Mouse (Mus musculus): ENCODE measurements at regions not wholly inside any gene's neighbourhood (a gene's known extent, or its start where the extent isn't known, plus 50 kb on each side); places are given as distances from the start of the nearest gene placed in this dataset.

DNA sequence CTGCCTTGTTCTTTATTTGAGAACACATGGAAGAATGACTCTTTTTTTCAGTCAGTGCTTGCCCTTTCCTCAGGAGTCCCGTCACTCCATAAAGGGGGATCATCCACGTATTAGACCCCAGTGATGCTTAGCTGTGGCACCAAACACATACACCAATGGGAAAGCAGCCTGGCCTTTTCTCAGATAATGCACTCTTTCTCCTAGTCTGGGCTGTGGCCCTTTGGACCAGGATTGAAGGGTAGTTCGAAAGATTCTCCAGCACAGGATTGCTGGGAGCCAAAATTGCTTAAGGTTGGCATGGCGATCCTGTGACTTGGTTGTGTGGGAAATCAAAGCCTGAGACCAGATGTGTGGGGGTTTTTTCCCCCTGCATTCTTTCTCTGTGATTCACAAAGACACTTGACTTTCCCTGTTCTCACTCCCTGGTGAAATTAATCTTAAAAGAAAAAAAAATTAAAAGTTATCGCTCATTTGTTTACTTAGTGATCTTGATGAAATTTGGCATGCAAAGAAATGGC lies 648.3 kb downstream of the Nedd1 start:
- no peaks in the 10 kb centered on the region for H3K9me3 ChIP-seq (replicated peaks)
- no peak overlapping the region for H3K4me2 ChIP-seq
- no peak for ATAC-seq (ENCODE audit: low FRiP score)
- no peak overlapping the region for H3K4me3 ChIP-seq (replicated peaks)
- no peak overlapping the region for H3K9ac ChIP-seq (replicated peaks)
- peaks cover 28% of the 10 kb centered on the region for H3K4me1 ChIP-seq
- H3K36me3 ChIP-seq, result peaks cover 14% of the 10 kb centered on the region
- no peaks in the 10 kb centered on the region for H3K27me3 ChIP-seq (replicated peaks)
- WGBS, result 33% methylated on average over 5 of the region's 5 CpGs
- H3K27ac ChIP-seq (replicated peaks), result peak overlapping the region; percentile 65

DNA sequence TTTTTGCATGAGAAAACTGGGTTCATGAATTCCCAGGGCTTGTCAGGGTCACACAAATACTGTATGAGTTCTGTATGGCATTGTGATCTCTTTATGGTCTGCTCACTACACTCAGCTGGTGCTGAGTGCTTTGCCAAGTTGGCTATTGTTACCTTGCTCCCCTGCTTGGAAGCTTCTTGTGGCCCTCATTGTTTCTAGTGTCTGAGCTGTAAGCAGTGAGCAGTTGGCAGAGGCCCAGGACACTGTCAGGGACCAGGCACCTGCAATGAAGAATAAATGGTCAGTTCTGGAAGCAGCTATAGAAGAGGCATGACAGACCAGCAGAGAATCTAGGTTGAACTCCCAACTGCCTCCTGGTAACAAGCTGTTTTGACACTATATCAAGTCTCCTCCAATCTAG lies 677.4 kb downstream of the Nedd1 start:
- no peaks in the 10 kb centered on the region for H3K36me3 ChIP-seq
- H3K9me3 ChIP-seq (replicated peaks), result no peaks in the 10 kb centered on the region
- H3K27ac ChIP-seq (replicated peaks), result no peak overlapping the region
- no peak overlapping the region for H3K9ac ChIP-seq (replicated peaks)
- H3K4me3 ChIP-seq (replicated peaks), result no peak overlapping the region
- H3K4me1 ChIP-seq, result no peaks in the 10 kb centered on the region
- no peak for ATAC-seq (ENCODE audit: low FRiP score)
- no peaks in the 10 kb centered on the region for H3K27me3 ChIP-seq (replicated peaks)
- H3K4me2 ChIP-seq, result no peak overlapping the region

DNA sequence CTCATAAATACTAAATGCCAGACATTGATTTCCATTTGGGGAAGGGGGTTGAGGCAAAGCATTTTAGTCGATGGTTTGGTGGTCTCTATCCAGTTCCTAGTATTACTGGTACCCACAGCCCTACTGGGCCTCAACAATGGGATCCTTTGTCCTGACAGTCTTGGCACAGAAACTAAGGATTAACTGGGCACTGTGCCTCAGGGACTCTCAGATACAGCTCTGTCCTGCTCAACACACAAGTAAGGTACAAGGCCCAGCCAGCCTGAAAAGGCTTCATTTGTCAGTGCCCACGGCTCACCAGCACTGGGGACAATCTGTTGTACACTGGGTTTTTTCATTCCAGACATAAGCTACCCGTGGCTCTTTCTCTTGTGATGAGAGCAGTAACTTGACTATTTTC lies 686.0 kb downstream of the Nedd1 start:
- Histone ChIP-seq H3K4me1 (0 out of 2 replicates have a peak, but pooled peaks cover 3% of the 10 kb centered on the region), H3K4me3 (replicated peaks) (no peak overlapping the region), H3K36me3 (no peaks in the 10 kb centered on the region), H3K27ac (replicated peaks) (peak overlapping the region; percentile 51; the same call in 1 of the 2 replicates), H3K27me3 (replicated peaks) (no peaks in the 10 kb centered on the region), H3K4me2 (no peak overlapping the region), H3K9ac (replicated peaks) (no peak overlapping the region), H3K9me3 (replicated peaks) (no peaks in the 10 kb centered on the region)
- ATAC-seq (ENCODE audit: low FRiP score), result peak; percentile 83
- 48% methylated on average over 3 of the region's 3 CpGs for WGBS

DNA sequence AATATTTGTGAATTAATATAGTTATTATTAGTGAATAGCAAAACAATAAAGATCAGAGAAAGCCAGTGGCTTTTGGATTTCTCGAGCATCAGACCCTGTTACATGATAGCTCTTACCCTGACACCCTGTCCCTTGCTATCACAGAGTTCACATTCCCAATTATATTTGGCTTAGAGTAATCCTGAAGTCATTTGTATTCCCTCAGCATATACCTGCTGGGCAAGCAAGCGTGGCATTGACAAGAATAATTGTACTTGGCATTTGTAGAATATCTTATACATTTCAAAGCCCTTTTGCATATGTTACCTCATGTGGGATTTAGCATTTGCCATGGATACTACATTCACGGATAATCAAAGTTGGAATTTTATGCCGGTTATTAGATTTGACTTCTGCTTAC lies 692.0 kb downstream of the Nedd1 start:
- H3K9ac ChIP-seq (replicated peaks), result no peak overlapping the region
- ATAC-seq (ENCODE audit: low FRiP score), result no peak
- no peaks in the 10 kb centered on the region for H3K9me3 ChIP-seq (replicated peaks)
- no peaks in the 10 kb centered on the region for H3K4me1 ChIP-seq
- H3K36me3 ChIP-seq, result no peaks in the 10 kb centered on the region
- no peak overlapping the region for H3K4me2 ChIP-seq
- H3K27me3 ChIP-seq (replicated peaks), result no peaks in the 10 kb centered on the region
- H3K27ac ChIP-seq (replicated peaks), result no peak overlapping the region
- H3K4me3 ChIP-seq (replicated peaks), result no peak overlapping the region
- WGBS, result 76% methylated on average over 4 of the region's 4 CpGs

DNA sequence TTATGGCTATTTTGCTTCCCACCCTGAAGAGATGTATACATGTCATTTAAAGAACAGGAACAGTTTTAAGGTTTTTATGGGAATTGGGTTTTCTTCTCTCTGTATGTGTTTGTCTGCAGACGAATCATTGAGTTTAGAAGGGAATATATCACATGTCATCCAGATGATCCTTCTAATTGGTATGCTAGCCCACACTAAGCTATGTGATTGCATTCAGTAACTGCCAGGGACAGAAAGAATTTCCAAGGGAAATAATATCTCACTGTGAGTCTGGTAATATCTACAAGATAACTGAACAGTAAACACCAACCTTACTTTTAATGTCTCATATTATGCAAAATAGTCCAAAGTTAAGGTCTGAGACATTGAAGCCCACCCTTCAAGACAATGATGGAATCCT lies 698.0 kb downstream of the Nedd1 start:
- ATAC-seq (ENCODE audit: low FRiP score), result no peak
- 28% methylated on average over 1 of the region's 1 CpGs for WGBS
- H3K27me3 ChIP-seq (replicated peaks), result no peaks in the 10 kb centered on the region
- H3K9ac ChIP-seq (replicated peaks), result no peak overlapping the region
- H3K4me1 ChIP-seq, result no peaks in the 10 kb centered on the region
- H3K4me3 ChIP-seq (replicated peaks), result no peak overlapping the region
- H3K4me2 ChIP-seq, result no peak overlapping the region
- no peak overlapping the region for H3K27ac ChIP-seq (replicated peaks)
- H3K9me3 ChIP-seq (replicated peaks), result no peaks in the 10 kb centered on the region
- H3K36me3 ChIP-seq, result no peaks in the 10 kb centered on the region

DNA sequence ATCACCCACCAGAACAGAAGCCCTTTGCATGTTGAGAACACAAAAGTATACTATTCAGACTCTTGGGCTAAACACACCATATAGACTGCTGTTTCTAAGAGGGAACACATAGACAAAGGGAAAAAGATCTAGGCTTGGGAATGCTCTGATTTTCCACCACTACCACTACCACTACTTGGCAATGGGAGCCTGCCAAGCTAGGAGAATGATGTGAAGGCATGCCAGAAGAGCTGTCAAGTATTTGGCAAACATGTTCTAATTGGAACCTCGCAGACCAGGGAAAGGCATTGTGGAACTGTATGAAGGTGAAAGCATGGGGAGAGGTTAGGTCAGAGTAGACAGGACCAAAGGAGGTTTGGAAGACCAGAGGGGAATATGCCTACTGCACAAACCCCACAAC lies 701.2 kb downstream of the Nedd1 start:
- Histone ChIP-seq H3K27ac (replicated peaks) (no peak overlapping the region), H3K4me3 (replicated peaks) (no peak overlapping the region), H3K4me2 (no peak overlapping the region), H3K9me3 (replicated peaks) (no peaks in the 10 kb centered on the region), H3K9ac (replicated peaks) (no peak overlapping the region), H3K4me1 (no peaks in the 10 kb centered on the region), H3K27me3 (replicated peaks) (no peaks in the 10 kb centered on the region), H3K36me3 (no peaks in the 10 kb centered on the region)
- ATAC-seq (ENCODE audit: low FRiP score), result no peak
- 61% methylated on average over 1 of the region's 1 CpGs for WGBS

DNA sequence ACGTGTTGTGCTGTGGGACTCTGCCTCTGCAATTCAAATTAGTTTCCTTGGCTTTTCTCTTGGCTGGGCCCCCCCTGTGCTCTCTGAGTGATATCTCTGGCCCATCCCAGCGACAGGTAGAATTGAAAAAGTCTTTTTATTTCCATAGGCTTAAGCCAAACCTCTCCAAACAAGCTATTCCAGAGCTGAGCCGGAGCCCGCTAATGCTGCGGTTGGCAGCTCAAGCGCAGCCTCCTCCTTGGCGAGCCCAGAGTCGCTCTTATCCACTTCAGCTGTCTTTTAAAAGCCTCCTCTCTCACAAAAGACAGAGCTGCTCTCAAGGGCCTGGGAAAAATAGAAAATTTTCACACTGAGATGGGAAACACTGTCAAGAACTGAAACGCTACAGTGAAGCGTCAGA lies 712.7 kb downstream of the Nedd1 start:
- H3K36me3 ChIP-seq, result no peaks in the 10 kb centered on the region
- no peak for ATAC-seq (ENCODE audit: low FRiP score)

DNA sequence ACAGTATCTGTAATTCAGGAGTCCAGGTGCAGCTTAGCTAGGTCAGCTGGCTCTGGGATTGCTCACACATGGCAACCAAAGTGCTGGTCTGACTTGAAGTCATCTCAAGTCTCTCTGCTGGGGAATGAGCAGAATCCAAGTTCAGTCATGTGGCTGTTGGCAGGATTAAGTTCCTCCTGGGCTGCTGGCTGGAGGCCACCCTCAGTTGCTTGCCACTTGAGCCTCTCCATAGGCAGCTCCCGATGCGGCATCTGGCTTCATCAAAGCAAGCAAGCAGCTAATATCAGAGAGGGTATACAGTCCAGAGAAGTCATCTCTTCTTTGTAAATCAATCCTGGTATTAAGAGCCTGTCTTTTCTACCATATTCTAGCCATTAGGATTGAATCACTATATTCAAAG lies 714.3 kb downstream of the Nedd1 start:
- Histone ChIP-seq H3K4me2 (no peak overlapping the region), H3K9ac (replicated peaks) (no peak overlapping the region), H3K27me3 (replicated peaks) (no peaks in the 10 kb centered on the region), H3K9me3 (replicated peaks) (no peaks in the 10 kb centered on the region), H3K4me3 (replicated peaks) (no peak overlapping the region), H3K27ac (replicated peaks) (no peak overlapping the region), H3K36me3 (no peaks in the 10 kb centered on the region), H3K4me1 (peaks cover 7% of the 10 kb centered on the region; the same call in 1 of the 2 replicates)
- no peak for ATAC-seq (ENCODE audit: low FRiP score)
- WGBS, result 98% methylated on average over 2 of the region's 2 CpGs

More for the DNA sequence above, 712.7 kb downstream of the Nedd1 start:
- Histone ChIP-seq H3K4me2 (no peak overlapping the region), H3K9me3 (replicated peaks) (no peaks in the 10 kb centered on the region), H3K9ac (replicated peaks) (no peak overlapping the region), H3K4me3 (replicated peaks) (no peak overlapping the region), H3K4me1 (peaks cover 7% of the 10 kb centered on the region; the same call in 1 of the 2 replicates), H3K27me3 (replicated peaks) (no peaks in the 10 kb centered on the region), H3K27ac (replicated peaks) (0 out of 2 replicates have a peak overlapping the region, but pooled peaks have one; percentile 18)
- 43% methylated on average over 10 of the region's 10 CpGs for WGBS

DNA sequence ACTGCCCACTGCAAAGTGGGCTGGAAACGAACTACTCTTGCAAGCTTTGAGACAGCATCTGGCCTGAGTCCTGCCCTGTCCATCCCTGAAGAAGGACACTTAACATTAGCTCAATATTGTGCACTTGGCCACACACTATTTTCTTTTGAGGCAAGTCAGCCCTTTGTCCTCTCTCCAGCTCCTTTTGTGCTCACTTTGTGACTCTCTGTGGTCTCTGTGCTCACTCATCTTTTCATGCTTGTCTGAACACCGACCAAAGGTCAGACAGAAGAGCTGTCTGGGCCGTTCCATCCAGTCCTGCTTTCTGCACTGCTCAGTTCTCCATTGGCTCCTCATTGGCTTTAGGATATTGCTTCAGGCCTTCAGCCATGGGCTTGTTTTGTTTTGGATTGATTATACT lies 715.8 kb downstream of the Nedd1 start:
- no peaks in the 10 kb centered on the region for H3K27me3 ChIP-seq (replicated peaks)
- H3K4me2 ChIP-seq, result no peak overlapping the region
- no peaks in the 10 kb centered on the region for H3K9me3 ChIP-seq (replicated peaks)
- ATAC-seq (ENCODE audit: low FRiP score), result no peak
- WGBS, result 16% methylated on average over 3 of the region's 3 CpGs
- H3K27ac ChIP-seq (replicated peaks), result no peak overlapping the region
- peaks cover 7% of the 10 kb centered on the region; the same call in 1 of the 2 replicates for H3K4me1 ChIP-seq
- no peak overlapping the region for H3K9ac ChIP-seq (replicated peaks)
- no peak overlapping the region for H3K4me3 ChIP-seq (replicated peaks)
- no peaks in the 10 kb centered on the region for H3K36me3 ChIP-seq

DNA sequence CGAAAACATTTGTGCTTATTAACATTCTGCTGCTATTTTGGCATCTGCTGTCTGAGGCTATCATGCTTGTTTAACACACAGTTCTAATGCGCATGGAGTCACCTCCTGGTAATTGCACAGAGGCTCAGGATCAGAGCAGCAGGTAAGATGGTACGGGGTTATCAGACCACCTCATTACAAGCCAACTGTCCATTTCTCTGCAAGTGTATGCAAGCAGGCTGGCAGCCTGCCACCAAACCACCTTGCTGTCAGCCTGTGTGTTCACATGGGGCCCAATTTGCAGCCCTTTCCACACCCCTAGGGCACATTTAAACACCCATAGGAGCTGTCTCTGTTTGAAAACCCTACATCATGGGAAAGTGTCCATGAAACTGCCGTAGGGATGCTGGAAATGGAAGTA lies 731.2 kb downstream of the Nedd1 start:
- Histone ChIP-seq H3K9me3 (replicated peaks) (no peaks in the 10 kb centered on the region), H3K9ac (replicated peaks) (no peak overlapping the region), H3K27me3 (replicated peaks) (no peaks in the 10 kb centered on the region), H3K4me3 (replicated peaks) (no peak overlapping the region), H3K27ac (replicated peaks) (no peak overlapping the region), H3K4me1 (no peaks in the 10 kb centered on the region; the same call in 1 of the 2 replicates), H3K36me3 (no peaks in the 10 kb centered on the region), H3K4me2 (no peak overlapping the region)
- ATAC-seq (ENCODE audit: low FRiP score), result no peak
- 49% methylated on average over 4 of the region's 4 CpGs for WGBS

DNA sequence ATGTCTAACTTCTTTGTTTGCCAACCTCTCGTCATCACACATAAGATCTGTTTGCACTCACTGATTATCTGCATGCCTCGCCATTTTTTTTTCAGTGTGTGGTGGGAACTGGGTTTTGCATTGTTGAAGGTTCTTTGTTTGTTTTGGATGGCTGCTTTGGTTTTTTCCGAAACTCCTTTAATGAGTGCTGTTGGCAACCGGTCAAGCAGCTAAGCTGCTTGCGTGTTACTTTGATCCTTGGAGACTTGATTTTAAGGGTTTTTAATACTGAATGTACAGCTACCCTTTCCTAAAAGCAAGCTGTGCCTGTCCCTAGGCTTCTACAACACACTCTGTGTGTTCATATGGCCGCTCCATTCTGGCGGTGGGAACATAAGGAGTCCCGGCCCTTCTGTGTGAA lies 733.9 kb downstream of the Nedd1 start:
- Histone ChIP-seq H3K4me3 (replicated peaks) (no peak overlapping the region), H3K9me3 (replicated peaks) (no peaks in the 10 kb centered on the region), H3K4me1 (no peaks in the 10 kb centered on the region; the same call in 1 of the 2 replicates), H3K9ac (replicated peaks) (no peak overlapping the region), H3K4me2 (no peak overlapping the region), H3K27ac (replicated peaks) (no peak overlapping the region), H3K36me3 (no peaks in the 10 kb centered on the region), H3K27me3 (replicated peaks) (no peaks in the 10 kb centered on the region)
- 66% methylated on average over 8 of the region's 8 CpGs for WGBS
- ATAC-seq (ENCODE audit: low FRiP score), result no peak

DNA sequence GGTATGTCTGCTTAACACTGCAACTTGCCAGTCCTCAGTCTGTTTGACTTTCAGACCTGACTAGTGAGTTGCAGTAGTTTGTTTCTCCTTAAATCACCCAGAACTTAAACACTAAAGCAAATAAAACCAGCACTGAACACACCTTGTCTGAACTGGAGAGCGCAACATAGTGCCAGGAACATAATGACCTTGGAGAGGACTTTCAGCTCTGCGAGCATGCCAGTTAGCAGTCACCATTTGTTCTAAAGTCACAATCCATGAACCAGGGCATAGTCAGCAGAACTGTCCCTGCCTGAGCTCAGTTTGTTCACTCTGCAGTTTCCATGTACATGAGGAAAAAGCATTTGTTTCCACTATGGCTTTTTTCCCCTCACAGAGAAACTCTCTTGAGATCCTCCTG lies 742.4 kb downstream of the Nedd1 start:
- H3K4me1 ChIP-seq, result no peaks in the 10 kb centered on the region
- 93% methylated on average over 2 of the region's 2 CpGs for WGBS
- ATAC-seq (ENCODE audit: low FRiP score), result no peak
- H3K4me2 ChIP-seq, result no peak overlapping the region
- H3K9me3 ChIP-seq (replicated peaks), result no peaks in the 10 kb centered on the region
- H3K27ac ChIP-seq (replicated peaks), result no peak overlapping the region
- H3K9ac ChIP-seq (replicated peaks), result no peak overlapping the region
- H3K4me3 ChIP-seq (replicated peaks), result no peak overlapping the region
- H3K36me3 ChIP-seq, result no peaks in the 10 kb centered on the region
- no peaks in the 10 kb centered on the region for H3K27me3 ChIP-seq (replicated peaks)

DNA sequence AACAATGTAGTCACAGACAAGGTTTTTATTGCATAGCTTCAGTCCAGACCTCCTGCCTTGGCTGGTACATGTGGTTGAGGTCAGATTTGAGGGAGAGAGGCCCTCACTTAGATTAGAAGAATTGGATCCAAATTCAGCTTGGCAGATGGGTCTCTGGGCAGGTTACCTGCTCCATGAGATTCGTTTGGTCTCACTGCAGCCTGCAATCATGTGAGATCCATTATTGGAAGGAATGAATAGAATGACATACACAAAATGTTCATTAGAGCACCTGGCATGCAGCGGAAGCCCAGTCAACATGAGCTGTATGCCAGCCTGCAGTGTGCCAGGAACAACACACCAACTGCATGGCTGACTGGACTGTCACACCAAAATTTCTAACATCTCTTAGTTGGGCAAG lies 750.3 kb downstream of the Nedd1 start:
- H3K4me3 ChIP-seq (replicated peaks), result no peak overlapping the region
- 78% methylated on average over 2 of the region's 2 CpGs for WGBS
- H3K4me1 ChIP-seq, result 0 out of 2 replicates have a peak, but pooled peaks cover 4% of the 10 kb centered on the region
- H3K9ac ChIP-seq (replicated peaks), result no peak overlapping the region
- no peak for ATAC-seq (ENCODE audit: low FRiP score)
- H3K27ac ChIP-seq (replicated peaks), result no peak overlapping the region
- no peak overlapping the region for H3K4me2 ChIP-seq
- H3K9me3 ChIP-seq (replicated peaks), result no peaks in the 10 kb centered on the region
- no peaks in the 10 kb centered on the region for H3K36me3 ChIP-seq
- no peaks in the 10 kb centered on the region for H3K27me3 ChIP-seq (replicated peaks)
